Mouse (Mus musculus): ENCODE measurements at regions not wholly inside any gene's neighbourhood (a gene's known extent, or its start where the extent isn't known, plus 50 kb on each side); places are given as distances from the start of the nearest gene placed in this dataset.

DNA sequence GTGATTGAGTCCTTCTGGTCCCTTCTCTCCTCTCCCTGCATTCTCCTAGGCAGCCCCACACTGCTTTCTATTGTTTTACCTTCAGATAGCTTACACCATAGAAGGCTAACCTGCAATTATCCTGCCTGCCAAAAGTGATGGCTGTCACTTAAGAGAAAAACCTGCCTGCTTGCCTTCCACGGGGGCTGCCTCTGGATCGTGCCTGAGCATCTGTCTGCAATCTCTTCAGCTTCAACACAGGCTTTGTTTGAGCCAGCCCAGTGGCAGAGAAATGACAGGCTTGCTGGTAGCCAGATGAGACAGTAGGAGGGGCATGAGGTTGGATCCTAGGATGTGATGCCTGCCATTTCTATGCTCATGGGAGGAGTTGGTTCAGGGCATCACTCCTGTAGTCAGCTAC, 345.2 kb upstream of the Tshz3 start:
- peak; percentile 52 for DNase-seq (ENCODE audit: low spot score)

GRCm38 (mm10) chr7:36350616-36351015, 347.3 kb upstream of the Tshz3 start:
- no peak for DNase-seq (ENCODE audit: low spot score)

DNA sequence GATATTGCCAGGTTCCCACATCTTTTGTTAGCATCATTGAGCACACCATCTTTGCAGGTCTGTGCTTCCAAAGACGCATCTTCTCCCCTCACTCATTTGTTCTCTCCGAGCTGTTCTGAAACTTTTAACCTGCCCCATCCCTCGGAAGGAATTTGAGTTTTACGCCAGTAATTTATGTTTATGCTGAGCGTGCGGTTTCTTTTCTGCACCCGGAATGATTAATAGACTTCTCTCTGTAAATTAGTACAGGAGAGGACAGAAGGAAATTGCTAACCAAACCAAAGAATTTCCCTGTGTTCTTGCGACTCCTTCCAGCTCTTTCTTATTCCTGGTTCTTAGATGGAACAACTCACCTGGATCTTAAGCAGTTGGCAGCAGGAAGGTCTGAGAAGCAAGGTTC, 349.7 kb upstream of the Tshz3 start:
- no peak for DNase-seq (ENCODE audit: low spot score)

DNA sequence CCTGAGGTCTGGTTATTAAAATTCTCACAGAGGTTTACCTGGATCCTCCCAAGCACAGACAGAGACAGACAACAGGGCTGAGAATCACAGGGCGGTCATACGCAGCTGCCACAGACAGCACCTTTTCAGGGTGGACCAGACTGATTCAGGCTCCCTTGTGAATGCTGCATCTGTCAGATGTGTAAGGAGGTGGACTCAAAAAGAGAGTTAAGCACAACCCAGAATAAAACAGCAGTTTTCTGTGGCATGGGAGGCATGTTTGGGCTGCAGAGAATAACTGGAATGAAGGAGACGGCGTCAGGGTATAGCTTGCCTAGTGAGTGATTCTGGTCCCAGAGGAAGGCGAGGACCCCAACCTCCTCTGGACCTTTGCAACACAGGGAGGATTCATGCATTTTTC, 363.1 kb upstream of the Tshz3 start:
- DNase-seq (ENCODE audit: low spot score), result no peak

GRCm38 (mm10) chr7:36334091-36334490, 363.8 kb upstream of the Tshz3 start:
- no peak for DNase-seq (ENCODE audit: low spot score)

DNA sequence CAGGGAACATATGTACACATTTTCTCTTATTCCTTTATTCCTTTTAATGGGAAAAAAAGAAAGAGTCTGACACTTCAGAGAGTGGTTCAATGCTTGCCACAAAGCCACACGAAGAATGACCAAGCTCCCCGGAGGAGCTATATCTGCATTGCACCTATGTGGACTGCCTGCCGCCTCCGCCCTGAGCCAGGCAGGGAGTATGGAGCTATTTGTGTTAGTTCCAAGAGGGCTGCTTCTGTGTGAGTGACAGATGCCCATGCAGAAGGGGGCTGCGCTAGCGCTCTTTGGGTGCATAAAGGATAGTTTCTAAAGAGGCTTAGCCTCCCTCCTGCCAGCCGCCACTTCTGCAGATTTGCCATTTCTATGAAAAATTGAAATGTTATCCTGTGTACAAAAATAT, 365.3 kb upstream of the Tshz3 start:
- DNase-seq (ENCODE audit: low spot score), result no peak

DNA sequence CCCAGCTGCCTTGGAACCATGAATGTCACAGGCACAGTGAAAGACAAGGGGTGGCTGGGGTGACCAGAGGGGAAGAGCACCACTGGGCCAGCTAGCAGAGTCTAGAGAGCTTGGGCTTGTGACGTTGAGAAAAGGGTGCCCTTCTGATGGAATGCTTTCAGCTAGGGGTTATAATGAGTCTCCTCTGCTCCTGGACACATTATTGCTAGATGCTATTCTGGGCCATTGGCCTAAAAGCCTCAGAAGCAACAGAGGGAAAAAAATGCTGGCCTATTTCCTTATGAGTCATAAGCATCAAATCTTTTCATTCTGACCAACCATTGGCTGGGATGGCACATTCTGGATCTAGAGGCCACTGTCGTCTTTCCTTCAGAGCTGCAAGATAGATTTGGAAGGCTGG, 369.8 kb upstream of the Tshz3 start:
- DNase-seq (ENCODE audit: low spot score), result no peak

DNA sequence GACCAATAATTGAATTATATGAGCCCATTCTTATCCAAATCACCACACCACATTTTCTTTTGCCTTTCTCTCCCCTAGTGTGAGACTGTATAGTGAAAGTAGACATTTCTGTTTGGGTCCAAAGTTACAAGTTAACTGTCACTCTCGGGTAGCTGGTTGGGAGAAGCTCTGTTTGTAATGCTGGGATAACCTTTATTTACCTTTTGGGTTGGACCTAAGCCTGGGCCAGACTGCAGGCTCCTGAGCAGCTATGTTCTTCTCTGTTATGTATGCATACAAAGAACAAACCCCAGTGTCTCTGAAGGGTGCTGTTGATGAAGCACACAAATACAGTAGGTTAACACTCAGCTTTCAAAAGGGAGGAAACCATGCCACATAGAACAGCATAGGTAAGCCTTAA, 373.9 kb upstream of the Tshz3 start:
- no peak for DNase-seq (ENCODE audit: low spot score)

GRCm38 (mm10) chr7:36322181-36322580, 375.7 kb upstream of the Tshz3 start:
- DNase-seq (ENCODE audit: low spot score), result no peak

- no peak for DNase-seq (ENCODE audit: low spot score)
Measured at GRCm38 (mm10) chr7:36317466-36318212, 380.3 kb upstream of the Tshz3 start.

GRCm38 (mm10) chr7:36313751-36314150, 384.2 kb upstream of the Tshz3 start:
- DNase-seq (ENCODE audit: low spot score), result no peak

DNA sequence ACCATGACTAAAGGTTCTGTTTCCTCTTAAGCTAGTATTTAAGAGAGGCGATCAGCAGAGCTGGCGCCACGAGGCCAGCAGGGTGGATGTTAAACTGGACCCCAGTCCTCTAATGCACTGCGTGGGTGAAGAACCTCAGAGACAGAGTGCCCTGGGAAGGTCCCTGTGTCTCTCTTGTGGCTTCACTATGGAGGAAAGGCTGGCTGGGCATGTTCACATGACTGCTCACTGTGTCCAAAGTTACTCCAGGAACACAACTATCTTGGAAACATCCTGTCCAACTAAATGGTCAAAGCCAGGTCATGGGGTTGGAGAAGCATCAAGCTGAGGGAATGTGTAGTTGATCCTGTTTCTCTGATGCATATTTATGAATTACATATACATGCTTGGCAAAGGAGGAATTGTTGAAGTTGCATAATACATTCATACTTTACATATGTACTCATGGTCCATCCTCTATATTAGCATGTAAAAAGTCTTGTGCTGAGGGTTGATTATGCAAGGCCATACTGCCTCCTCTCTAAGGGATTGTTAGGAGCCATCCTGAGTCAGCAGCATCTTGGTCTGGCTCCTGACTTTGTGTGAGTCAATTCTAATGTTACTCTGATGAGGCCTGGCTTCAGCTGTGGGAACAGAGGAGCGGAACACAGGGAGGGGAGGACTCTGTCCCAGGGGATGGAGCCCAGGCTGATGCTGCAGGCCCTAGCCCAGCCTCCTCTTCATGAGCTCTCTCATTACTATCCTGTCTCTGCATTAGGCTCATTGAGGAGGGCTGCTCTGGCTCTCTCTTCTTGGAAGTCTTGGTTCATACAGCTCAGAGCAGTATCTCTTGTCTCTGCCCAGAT, 387.9 kb upstream of the Tshz3 start:
- DNase-seq (ENCODE audit: low spot score), result no peak

GRCm38 (mm10) chr7:36308726-36309125, 389.2 kb upstream of the Tshz3 start:
- no peak for DNase-seq (ENCODE audit: low spot score)

GRCm38 (mm10) chr7:36308106-36308620, 389.8 kb upstream of the Tshz3 start:
- DNase-seq (ENCODE audit: low spot score), result no peak

GRCm38 (mm10) chr7:36277275-36277674, 420.6 kb upstream of the Tshz3 start:
- DNase-seq (ENCODE audit: low spot score), result no peak

- peak; percentile 78 for DNase-seq (ENCODE audit: low spot score)
Measured at GRCm38 (mm10) chr7:36268966-36269365, 429.0 kb upstream of the Tshz3 start.

GRCm38 (mm10) chr7:36265163-36265823, 432.6 kb upstream of the Tshz3 start:
- no peak for DNase-seq (ENCODE audit: low spot score)

GRCm38 (mm10) chr7:36262124-36262710, 435.7 kb upstream of the Tshz3 start:
- DNase-seq (ENCODE audit: low spot score), result no peak

DNA sequence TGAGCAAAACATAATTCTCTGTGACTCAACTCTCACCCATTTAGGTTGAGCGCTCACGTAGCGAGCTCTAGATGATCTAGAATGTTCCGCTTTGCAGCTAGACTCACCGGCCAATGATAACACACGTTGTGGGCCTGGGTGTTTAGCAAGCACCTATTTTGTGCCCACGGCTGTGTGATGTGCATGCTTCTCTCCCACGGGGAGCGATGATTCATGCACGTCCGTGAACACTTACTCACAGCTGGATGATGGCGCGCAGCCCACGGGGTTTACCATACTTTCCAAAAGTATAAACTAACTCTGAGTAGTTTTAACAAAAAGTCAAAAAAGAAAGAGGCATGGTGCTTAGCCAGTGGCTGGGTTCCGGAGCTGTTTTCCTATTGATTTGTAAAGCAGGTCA, 440.8 kb upstream of the Tshz3 start:
- no peak for DNase-seq (ENCODE audit: low spot score)

GRCm38 (mm10) chr7:36247356-36247755, 444.6 kb upstream of the Zfp507 start:
- DNase-seq (ENCODE audit: low spot score), result no peak

DNA sequence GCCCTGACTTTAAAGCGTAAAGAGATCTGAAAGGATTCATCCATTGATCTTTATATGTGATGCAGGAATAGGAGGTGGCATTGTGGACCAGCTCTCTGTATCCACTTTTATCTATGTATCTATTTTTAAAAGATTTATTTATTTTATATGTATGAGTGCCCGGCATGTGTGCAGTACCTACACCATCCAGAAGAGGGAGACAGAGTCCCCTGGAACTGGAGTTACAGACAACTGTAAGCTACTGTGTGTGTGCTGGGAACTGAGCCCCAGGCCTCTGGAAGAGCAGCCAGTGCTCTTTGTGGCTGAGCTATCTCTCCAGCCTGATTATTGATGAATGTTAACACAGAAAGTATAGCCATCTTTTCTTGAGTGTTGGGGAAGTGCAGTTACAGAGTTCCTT, 433.9 kb upstream of the Zfp507 start:
- DNase-seq (ENCODE audit: low spot score), result no peak

- no peak for DNase-seq (ENCODE audit: low spot score)
Measured at GRCm38 (mm10) chr7:36229031-36229430, 426.2 kb upstream of the Zfp507 start.

All from retina, embryonic 14.5 days (tissue).